Mouse (Mus musculus): ENCODE data around the gene Ccdc78. TPM values are rescaled to one million over a fixed set of nuclear protein-coding genes. Genes with fewer than 3 reads are reported as not detected.

The Ccdc78 gene
- total RNA-seq, 2 experiments from 2014 or later = 0.39 TPM; not detected in 1

- no peak for DNase-seq
These were observed 24.5 kb downstream of the Ccdc78 start for GRCm38 (mm10) chr17:25810890-25811289.

- DNase-seq = peak; percentile 67 to 90
These were observed 27.1 kb downstream of the Ccdc78 start for GRCm38 (mm10) chr17:25813471-25813870.

DNA sequence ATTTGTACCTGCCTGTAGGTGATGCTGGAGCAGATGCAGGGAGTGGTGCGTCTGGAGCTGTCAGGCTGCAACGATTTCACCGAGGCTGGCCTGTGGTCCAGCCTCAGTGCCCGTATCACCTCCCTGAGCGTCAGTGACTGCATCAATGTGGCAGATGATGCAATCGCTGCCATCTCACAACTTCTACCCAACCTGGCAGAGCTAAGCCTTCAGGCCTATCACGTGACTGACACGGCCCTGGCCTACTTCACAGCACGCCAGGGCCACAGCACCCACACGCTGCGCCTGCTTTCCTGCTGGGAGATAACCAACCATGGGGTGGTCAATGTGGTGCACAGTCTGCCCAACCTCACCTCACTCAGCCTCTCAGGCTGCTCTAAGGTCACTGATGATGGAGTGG lies 31.3 kb downstream of the Ccdc78 start:
- no peak for DNase-seq

GRCm38 (mm10) chr17:25818851-25819780 lies 32.7 kb downstream of the Ccdc78 start:
- no peak for DNase-seq

DNA sequence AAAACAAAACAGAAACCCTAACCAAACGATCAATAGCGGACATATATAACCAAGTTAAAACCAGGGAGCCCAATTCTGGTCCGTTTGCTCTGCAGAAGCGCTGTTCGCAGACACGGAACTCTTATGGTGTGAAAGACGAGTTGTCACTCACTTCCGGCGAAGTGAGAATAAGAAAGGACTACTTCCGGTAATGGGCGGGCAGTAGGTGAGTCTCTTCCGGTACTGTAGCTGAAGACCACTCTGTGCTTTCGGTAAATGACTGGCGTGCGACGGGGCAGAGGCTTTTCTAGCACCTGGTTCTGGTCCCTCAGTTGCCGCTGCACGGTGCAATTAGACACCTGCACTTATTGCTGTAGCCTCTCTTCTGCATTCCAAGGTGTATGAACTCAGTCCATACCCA lies 37.1 kb downstream of the Ccdc78 start, which contains the start of gene Wdr24:
TSS of gene Wdr24 (plus strand) at position 176 of the 400 bp plus-strand sequence.
- peak; percentile 86 to 90 for DNase-seq

DNA sequence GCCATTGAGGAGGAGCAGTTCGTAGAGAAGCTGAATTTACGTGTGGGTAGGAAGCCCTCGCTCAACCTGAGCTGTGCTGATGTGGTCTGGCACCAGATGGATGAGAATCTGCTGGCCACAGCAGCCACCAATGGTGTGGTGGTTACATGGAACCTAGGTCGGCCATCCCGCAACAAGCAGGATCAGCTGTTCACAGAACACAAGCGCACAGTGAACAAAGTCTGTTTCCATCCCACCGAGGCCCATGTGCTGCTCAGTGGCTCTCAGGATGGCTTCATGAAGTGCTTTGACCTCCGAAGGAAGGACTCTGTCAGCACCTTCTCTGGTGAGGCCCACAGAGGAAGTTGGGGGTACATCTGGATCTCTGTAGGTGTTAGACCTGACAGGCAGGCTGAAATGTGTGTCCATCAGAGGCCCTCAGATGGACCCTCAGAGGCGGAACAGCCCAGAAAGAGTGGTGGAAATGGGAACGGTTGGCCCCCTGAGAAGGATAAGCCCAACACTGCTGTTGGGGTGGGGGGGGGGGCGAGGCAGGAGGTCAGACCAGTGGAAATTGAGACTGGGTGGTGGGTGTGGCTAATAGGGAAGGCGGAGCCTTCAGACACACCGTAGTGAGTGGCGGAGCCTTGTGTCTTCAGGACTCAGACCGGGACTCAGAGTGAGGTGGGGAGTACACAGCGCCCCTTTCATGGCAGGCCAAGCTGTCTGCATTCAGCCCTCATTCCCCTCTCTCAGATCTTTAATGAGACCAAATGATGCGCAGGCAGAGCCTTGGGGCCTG lies 38.2 kb downstream of the Ccdc78 start:
- DNase-seq = no peak

- no peak for DNase-seq
These were observed 38.9 kb downstream of the Ccdc78 start for GRCm38 (mm10) chr17:25825311-25825710.

DNA sequence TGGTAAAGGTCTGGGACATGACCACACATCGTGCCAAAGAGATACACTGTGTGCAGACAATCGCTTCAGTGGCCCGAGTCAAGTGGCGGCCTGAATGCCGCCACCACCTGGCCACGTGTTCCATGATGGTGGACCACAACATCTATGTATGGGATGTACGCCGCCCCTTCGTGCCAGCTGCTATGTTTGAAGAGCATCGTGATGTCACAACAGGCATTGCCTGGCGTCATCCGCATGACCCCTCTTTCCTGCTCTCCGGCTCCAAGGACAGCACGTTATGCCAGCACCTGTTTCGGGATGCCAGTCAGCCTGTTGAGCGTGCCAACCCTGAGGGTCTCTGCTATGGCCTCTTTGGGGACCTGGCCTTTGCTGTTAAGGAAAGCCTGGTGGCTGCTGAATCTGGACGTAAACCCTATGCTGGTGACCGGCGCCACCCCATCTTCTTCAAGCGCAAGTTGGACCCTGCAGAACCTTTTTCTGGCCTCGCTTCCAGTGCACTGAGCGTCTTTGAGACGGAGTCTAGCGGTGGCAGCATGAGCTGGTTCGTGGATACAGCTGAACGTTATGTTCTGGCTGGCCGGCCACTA lies 39.7 kb downstream of the Ccdc78 start:
- no peak for DNase-seq

- no peak for DNase-seq
These were observed 40.6 kb downstream of the Ccdc78 start for GRCm38 (mm10) chr17:25827011-25827410.

GRCm38 (mm10) chr17:25827546-25828222 lies 41.3 kb downstream of the Ccdc78 start:
- DNase-seq = no peak

DNA sequence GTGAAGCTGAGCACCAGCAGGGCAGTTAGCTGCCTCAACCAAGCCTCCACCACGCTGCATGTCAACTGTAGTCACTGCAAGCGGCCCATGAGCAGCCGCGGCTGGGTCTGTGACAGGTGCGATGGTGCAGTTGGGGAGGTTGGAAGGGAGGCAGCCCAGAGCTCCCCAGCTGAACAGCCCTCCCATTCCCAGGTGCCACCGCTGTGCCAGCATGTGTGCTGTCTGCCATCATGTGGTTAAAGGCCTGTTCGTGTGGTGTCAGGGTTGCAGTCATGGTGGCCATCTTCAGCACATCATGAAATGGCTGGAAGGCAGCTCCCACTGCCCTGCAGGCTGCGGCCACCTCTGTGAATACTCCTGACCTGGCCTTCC lies 41.8 kb downstream of the Ccdc78 start:
- no peak for DNase-seq

DNA sequence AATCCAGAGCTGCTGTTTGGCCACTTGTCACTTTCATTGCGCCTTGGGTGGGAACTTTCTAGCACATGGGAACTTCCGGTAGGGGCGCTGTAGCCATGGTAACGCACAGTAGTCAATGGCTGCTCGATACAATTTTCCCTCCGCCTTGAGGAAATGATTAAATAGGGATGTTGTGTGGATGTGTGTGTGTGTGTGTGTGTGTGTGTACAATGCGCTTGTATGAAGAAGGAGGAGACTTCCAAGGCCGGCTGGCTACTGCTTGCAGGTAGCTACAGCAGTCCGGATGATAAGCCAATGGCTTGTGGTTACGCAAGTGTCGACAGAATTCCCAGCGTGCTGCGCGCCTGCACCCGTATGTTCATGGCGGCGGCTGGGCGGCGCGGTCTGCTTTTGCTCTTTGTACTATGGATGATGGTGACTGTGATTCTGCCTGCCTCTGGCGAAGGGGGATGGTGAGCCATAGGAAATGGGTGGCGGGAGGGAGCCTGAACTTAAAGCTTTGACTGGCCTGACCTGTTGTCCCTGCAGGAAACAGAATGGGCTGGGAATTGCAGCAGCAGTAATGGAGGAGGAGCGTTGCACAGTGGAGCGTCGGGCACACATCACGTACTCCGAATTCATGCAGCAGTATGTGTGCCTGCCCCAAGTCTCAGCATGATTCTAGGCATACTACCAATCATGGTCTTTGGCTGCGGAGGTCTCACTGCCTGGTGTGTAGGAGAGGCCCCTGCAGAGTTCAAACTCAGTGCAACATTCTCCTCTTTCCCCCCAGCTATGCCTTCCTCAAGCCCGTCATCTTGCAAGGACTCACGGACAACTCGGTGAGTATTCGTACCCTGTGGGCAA lies 42.6 kb downstream of the Ccdc78 start, which contains the start of gene Jmjd8:
TSS of gene Jmjd8 (plus strand) at position 156 of the 846 bp plus-strand sequence.
- peak; percentile 85 to 87 for DNase-seq

GRCm38 (mm10) chr17:25829558-25830017 lies 43.2 kb downstream of the Ccdc78 start:
- DNase-seq = no peak

DNA sequence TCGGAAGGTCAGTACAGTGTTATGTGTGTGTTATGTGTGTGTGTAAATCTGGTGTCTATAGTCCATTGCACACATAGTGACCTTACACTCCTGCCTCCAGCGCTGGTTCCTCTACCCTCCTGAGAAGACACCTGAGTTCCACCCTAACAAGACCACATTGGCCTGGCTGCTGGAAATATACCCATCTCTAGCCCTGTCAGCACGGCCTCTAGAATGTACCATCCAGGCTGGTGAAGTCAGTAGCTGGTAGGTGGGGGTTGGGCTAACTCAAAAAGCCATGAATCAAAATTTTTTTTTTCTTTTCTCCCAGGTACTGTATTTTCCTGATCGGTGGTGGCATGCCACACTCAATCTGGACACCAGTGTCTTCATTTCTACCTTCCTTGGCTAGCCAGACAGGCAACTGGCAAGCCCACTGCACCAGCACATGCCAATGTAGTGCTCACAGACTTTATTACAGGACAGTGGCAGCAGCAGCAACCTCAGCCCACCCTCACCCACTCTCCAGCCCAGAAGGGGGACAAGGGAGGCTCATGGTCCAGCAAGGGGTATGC lies 43.9 kb downstream of the Ccdc78 start:
- no peak for DNase-seq

DNA sequence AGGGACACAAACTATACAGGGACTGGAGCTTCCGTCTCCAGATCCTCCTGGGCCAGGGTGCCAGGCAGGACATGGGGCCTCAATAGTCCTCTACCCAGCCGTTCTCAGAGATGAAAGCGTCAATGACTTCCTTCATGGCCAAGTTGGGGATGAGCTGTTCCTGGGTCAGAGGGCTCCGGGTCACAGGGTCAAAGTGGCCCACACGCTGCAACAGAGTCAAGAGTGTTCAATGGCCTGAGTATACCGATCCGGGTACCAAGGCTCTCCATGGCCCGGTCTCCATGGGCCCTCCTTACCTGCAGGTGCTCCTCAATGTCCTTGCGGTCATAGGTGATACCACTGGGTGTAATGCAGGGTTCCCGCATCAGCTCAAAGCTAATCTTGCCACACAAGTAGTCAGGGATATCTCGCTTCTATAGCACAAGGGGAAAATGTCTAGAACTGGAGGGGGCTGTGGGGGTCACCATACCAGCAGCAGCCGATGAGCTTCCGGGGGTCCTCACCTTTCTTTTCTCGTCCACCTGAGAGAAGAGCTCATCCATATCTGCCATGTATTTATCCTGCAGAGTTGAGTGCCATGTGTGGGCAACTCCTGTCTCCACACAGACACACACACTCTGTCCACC lies 44.5 kb downstream of the Ccdc78 start:
- no peak for DNase-seq

- peak; percentile 41 to 51 for DNase-seq
These were observed 45.3 kb downstream of the Ccdc78 start for GRCm38 (mm10) chr17:25831451-25832281.

DNA sequence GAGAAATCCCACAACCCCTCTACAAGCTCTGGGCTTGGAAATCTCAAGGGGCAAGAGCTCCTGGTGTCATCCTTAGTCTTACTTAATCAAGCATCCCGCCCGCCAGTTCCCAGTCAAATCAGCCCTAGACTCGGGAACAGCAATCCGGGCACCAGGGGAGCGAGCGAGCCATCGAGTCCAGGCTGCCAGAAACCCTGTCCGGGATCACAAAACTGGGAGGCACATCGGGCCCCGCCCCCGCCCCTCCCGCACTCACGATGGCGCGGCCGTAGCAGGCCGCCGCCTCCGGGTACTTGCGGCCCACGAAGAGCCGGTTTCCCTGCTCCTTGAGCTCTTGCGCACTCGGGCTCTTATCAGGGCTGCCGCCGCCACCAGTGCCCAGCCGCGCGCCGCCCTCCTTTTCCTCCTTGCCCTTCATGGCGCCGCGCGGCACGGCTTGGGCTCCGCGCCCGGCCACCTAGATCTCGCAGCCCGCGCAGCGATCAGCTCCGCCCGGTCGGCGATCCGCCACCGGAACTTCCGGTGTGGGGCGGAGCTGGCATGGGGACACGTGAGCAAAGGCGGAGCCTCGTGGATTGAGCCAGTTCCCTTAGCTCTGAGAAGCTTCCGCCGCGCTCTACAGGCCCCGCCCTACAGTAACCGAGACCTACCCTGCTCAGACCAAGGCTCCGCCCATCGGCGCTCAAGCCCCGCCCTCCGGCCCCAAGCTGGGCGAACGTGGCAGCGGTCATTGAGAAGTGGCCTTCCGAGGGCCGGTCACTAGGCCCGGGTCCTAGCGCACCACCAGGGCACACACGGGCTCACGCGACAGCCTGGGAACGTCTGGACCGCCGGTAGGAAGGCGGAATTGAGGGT lies 46.3 kb downstream of the Ccdc78 start:
- DNase-seq = peak; percentile 100

GRCm38 (mm10) chr17:25833291-25833663 lies 46.9 kb downstream of the Ccdc78 start, which contains the start of gene Stub1:
Stub1 (minus strand) TSS chr17:25833404.
- DNase-seq = peak; percentile 95

Measured in heart, adult 18-20 months (tissue).